Mouse (Mus musculus) heart, adult 2 months (tissue): ENCODE measurements at regions not wholly inside any gene's neighbourhood (a gene's known extent, or its start where the extent isn't known, plus 50 kb on each side); places are given as distances from the start of the nearest gene placed in this dataset.
A peak's percentile ranks its signal among the peaks of the same experiment; 100 is the strongest.

Experiments used
- DNase-seq, 2 experiments: peaks; one replicate each; pipeline ENCODE4 v3.0.0; 2021
- H3K27ac ChIP-seq: fragments of 200-600 bp; 2 replicates; pipeline ENCODE4 v1.8.1; 2022
- H3K27me3 ChIP-seq: fragments of 200-500 bp; 2 replicates; pipeline ENCODE4 v1.6.1; 2012; ENCODE audit warnings: mild to moderate bottlenecking, low read length, inconsistent platforms, mixed read lengths; ENCODE audit not compliant: control insufficient read depth, insufficient read depth
- H3K36me3 ChIP-seq: fragments of 200-500 bp; 2 replicates; pipeline ENCODE4 v1.6.1; 2012; ENCODE audit warnings: low read length, inconsistent platforms; ENCODE audit not compliant: control insufficient read depth, insufficient read depth
- H3K4me1 ChIP-seq: fragments of 200-500 bp; 2 replicates; pipeline ENCODE4 v1.6.1; 2011; ENCODE audit warnings: low read length; ENCODE audit not compliant: control insufficient read depth, insufficient read depth
- H3K4me3 ChIP-seq: fragments of 200-600 bp; 2 replicates; pipeline ENCODE4 v1.8.1; 2022
- H3K79me2 ChIP-seq: fragments of 200-500 bp; replicated peaks from 2 replicates; pipeline ENCODE4 v1.6.1; 2012; ENCODE audit warnings: mild to moderate bottlenecking, inconsistent platforms, low read length, moderate library complexity, mixed read lengths; ENCODE audit not compliant: control insufficient read depth, insufficient read depth
- H3K9ac ChIP-seq: fragments of 200-500 bp; 2 replicates; pipeline ENCODE4 v1.6.1; 2012; ENCODE audit warnings: low read depth, mild to moderate bottlenecking, control low read depth, inconsistent platforms, low read length, mixed read lengths
- CTCF ChIP-seq: fragments of 200-600 bp; IDR thresholded peaks from 2 replicates; pipeline ENCODE4 v1.8.1; 2022; ENCODE audit warnings: antibody characterized with exemption, mild to moderate bottlenecking, moderate library complexity
- EP300 ChIP-seq: fragments of 200-500 bp; IDR thresholded peaks from 2 replicates; pipeline ENCODE4 v1.6.1; 2011; ENCODE audit warnings: low read depth, low read length, control low read depth; ENCODE audit not compliant: insufficient read depth
- POLR2A ChIP-seq: fragments of 200-500 bp; IDR thresholded peaks from 2 replicates; pipeline ENCODE4 v1.6.1; 2011; ENCODE audit warnings: mild to moderate bottlenecking, low read depth, low read length, control low read depth; ENCODE audit not compliant: insufficient read depth
- whole genome bisulfite sequencing: fragments of 180-500 bp; shearing (Covaris S2); methylation state at CpG from one replicate; pipeline ENCODE4 v1.1.7; 2018; 5-methylcytosine and 5-hydroxymethylcytosine counted together
- intact Hi-C: fragments of 180-260 bp; cut with DNase I; formaldehyde crosslinking; loops from one replicate; pipeline ENCODE4 v1.15.1; 2025

DNA sequence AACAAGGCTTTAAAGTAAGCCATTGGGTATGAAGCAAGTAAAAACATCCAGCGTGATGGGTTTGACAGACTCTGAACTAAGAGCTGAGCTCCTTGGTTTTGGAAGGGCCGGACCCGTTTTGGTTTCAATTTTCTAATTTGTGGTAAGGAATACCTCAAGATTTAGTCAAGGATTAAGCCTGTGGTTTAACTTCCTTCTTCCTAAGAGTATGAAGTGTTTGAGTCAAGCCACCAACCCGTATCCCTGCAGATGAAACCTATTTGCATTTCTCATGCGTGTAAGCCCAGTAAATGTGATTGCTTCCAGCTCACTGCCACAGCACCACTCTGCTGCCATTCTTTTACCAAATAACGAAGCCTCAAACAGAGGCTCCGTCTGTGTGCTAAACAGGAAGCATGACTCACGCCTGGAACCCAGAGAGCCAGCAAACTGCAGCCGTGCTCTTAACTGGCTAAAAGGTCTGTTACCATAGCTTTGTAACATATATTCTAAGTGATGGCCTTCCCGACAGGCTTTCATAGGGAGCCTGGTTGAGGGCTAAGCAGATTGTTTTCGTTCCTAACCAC is 149.7 kb downstream of the Etv1 start:
- Histone ChIP-seq H3K27ac (peak overlapping the region; percentile 29), H3K79me2 (no peaks in the 10 kb centered on the region), H3K36me3 (no peaks in the 10 kb centered on the region; the same call in 1 of the 2 replicates), H3K4me3 (no peak overlapping the region), H3K4me1 (no peaks in the 10 kb centered on the region), H3K9ac (no peak overlapping the region), H3K27me3 (no peaks in the 10 kb centered on the region)
- TF ChIP-seq EP300 = no peak
- TF ChIP-seq POLR2A = peak; percentile 15; the same call in 1 of the 2 replicates
- no peak for TF ChIP-seq CTCF
- intact Hi-C loops = loop anchor here (5.0 kb wide), 1 partner anchor 152 kb away; the partner anchor contains the start of gene Etv1
- 33% methylated on average over 11 of the region's 11 CpGs for WGBS
- peak; percentile 34 to 59 for DNase-seq

DNA sequence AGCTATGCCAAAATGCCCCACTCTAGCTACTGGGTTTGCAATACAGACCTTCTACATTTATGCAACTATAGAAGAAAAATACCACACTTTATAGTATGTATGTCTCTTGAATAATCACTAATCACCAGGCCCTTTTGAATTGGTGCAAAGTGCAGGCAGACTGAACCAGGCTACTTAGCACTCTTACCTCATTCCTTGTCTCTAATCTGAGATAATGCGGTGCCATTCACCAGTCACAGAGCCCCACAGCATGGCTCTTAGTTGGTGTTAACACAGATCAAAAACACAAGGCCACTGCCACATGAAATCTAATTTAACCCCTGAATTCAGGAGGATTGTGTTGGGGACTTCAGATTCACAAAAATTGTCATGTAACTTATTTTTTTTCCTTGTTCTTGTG is 150.5 kb downstream of the Etv1 start:
- intact Hi-C loops = loop anchor here (5.0 kb wide), 1 partner anchor 152 kb away; the partner anchor contains the start of gene Etv1
- TF ChIP-seq EP300 (no peak), CTCF (no peak), POLR2A (no peak)
- 55% methylated on average over 1 of the region's 1 CpGs for WGBS

DNA sequence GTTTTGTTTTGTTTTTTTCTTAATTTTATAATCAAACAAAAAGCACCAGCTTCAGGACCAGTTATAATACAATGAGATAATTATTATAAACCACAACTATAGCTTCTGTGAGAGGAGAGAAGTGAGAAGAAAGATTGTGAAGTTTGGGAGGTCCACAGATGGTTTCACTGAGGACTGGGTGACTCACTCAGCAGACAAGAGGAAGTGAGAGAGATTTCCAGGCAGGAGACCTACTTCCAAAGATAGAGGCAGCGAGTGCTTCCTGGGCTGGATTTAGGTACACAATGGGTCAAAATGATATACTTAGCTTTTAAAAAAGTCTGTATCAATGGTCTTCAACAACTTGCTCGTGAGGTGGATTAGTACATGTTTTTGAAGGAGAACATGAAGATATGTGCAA is 152.6 kb downstream of the Etv1 start:
- intact Hi-C loops = no loop called here
- no peaks in the 10 kb centered on the region for H3K4me1 ChIP-seq
- no peak for DNase-seq
- H3K4me3 ChIP-seq = no peak overlapping the region
- H3K79me2 ChIP-seq = no peaks in the 10 kb centered on the region
- WGBS = 44% methylated on average over 2 of the region's 2 CpGs
- no peak overlapping the region for H3K27ac ChIP-seq
- H3K9ac ChIP-seq = no peak overlapping the region
- TF ChIP-seq EP300 = no peak
- no peak for TF ChIP-seq CTCF
- TF ChIP-seq POLR2A = no peak
- no peaks in the 10 kb centered on the region; the same call in 1 of the 2 replicates for H3K36me3 ChIP-seq
- no peaks in the 10 kb centered on the region for H3K27me3 ChIP-seq

More for the DNA sequence above, 150.5 kb downstream of the Etv1 start:
- no peaks in the 10 kb centered on the region for H3K4me1 ChIP-seq
- no peaks in the 10 kb centered on the region; the same call in 1 of the 2 replicates for H3K36me3 ChIP-seq
- H3K79me2 ChIP-seq = no peaks in the 10 kb centered on the region
- H3K27me3 ChIP-seq = no peaks in the 10 kb centered on the region
- no peak for DNase-seq
- H3K9ac ChIP-seq = no peak overlapping the region
- no peak overlapping the region for H3K4me3 ChIP-seq
- no peak overlapping the region for H3K27ac ChIP-seq

DNA sequence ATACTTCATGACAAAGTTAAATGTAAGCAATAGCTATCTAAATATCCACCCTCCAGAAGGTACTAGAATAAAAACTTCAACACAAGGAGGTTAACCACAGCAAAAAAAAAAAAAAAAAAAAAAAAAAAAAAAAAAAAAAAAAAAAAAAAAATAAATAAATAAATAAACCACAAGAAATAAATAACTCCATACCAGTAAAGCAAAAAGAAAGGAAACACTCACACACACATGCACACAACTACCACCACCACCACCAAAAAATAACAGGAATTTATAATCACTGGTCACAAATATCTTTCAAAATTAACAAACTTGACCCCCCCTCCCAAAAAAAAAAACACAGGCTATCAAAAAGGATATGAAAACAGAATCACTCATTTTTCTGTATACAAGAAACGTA is 180.4 kb downstream of the Etv1 start:
- no peaks in the 10 kb centered on the region for H3K27me3 ChIP-seq
- H3K4me3 ChIP-seq = no peak overlapping the region
- H3K79me2 ChIP-seq = no peaks in the 10 kb centered on the region
- intact Hi-C loops = no loop called here
- TF ChIP-seq EP300 (no peak), CTCF (no peak), POLR2A (no peak)
- no peaks in the 10 kb centered on the region for H3K36me3 ChIP-seq
- no peak overlapping the region for H3K27ac ChIP-seq
- no peak overlapping the region for H3K9ac ChIP-seq
- no peaks in the 10 kb centered on the region for H3K4me1 ChIP-seq
- DNase-seq = no peak
- WGBS = 52% methylated on average over 1 of the region's 1 CpGs

DNA sequence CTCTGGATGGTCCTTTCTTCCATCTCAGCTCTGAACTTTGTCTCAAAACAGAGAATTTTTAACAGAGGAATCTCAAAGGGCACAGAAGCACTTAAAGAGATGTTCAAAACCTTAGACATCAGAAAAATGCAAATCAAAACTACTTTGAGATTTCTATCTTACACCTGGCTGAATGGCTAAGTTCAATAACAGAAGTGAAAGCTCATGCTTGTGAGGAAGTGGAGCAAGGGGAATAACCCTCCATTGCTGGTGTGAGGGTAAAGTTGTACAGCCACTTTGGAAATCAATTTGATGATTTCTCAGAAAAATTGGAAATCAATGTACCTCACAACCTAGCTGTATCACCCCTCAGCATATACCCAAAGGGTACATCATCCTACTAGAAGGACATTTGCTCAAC is 183.1 kb downstream of the Etv1 start:
- no peaks in the 10 kb centered on the region for H3K4me1 ChIP-seq
- intact Hi-C loops = no loop called here
- H3K36me3 ChIP-seq = no peaks in the 10 kb centered on the region
- no peak overlapping the region for H3K4me3 ChIP-seq
- no peak overlapping the region for H3K9ac ChIP-seq
- TF ChIP-seq POLR2A = no peak
- TF ChIP-seq EP300 = no peak
- TF ChIP-seq CTCF = no peak
- DNase-seq = no peak
- no peaks in the 10 kb centered on the region for H3K27me3 ChIP-seq
- no peaks in the 10 kb centered on the region for H3K79me2 ChIP-seq
- H3K27ac ChIP-seq = no peak overlapping the region

DNA sequence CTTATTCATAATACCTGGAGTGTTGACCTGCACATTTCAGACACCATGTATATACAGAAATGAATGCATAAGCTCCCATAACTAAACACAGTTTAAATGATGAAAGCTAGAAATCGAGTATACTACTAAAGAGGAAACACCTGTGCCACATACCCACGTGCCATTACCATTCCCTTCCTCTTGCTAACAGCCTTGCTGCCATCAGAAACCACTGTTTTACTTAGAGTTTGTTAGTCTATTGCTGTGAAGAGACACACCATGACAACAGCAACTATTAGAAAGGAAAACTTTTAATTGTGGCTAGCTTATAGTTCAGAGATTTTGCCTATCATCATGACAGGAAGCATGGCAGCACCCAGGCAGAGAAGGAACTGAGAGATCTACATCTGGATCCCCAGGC is 191.2 kb downstream of the Etv1 start:
- Histone ChIP-seq H3K4me3 (no peak overlapping the region), H3K9ac (no peak overlapping the region), H3K79me2 (no peaks in the 10 kb centered on the region), H3K27ac (no peak overlapping the region), H3K27me3 (no peaks in the 10 kb centered on the region), H3K4me1 (no peaks in the 10 kb centered on the region), H3K36me3 (no peaks in the 10 kb centered on the region)
- DNase-seq = no peak
- 43% methylated on average over 2 of the region's 2 CpGs for WGBS
- TF ChIP-seq POLR2A (no peak), EP300 (no peak), CTCF (no peak)
- intact Hi-C loops = no loop called here
